Mouse (Mus musculus): ENCODE results near the gene Lima1.

DNA sequence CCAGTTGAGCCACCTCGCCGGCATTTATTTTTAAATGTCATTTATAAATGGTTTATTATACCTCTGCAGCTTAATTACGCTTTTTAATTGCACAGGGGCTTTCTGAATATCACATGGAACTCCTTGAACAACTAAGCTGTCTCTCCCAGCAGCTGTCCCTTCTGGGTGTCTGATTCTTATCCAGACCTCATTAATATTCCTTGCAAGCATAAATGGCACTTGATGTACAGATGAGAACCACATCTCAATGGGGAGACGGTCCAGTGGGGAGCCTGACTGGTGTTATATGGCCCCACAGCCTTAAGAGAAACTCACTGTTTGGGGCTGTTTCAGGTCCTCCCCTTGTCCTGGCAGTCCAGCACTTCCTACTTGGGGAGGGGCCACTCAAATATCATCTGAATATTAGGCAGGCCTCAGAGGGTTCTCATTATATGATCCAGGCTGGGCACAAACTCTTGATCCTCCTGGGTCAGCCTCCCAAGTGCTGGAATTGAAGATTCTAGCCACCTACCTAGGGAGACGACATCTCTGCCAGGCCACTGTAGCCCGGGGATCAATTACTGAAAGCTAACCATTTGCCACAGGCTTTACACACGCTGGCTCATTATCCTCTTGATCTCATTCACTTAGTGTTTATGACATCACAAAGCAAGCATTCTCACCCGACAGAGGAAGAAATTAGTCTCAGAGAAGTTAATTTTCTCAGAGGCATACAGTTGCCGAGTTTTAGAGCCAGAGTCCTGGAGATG is 15.4 kb downstream of the Lima1 start:
- no peak for TF ChIP-seq CTCF (IDR thresholded peaks at IDR 0.05; ENCODE audit: borderline replicate concordance, extremely low read depth, insufficient read depth, insufficient read length)
- no peak for TF ChIP-seq POLR2A (IDR thresholded peaks at IDR 0.05; ENCODE audit: borderline replicate concordance, extremely low read depth, insufficient read depth, insufficient read length, poor library complexity, severe bottlenecking)

Data from brain, embryonic 14.5 days (tissue).